Mouse (Mus musculus) A20 (cell line): Measurements from ENCODE around the gene Rgsl1.
"Not testable (repeated sequence)": the region's sequence is repeated elsewhere in the genome, so short reads cannot be mapped to it uniquely, and the experiment has no call there.

Experiments
- DNase-seq: peaks from one replicate; pipeline ENCODE4 v3.0.0-alpha.2; 2011; ENCODE audit warnings: low read depth, low spot score

Rgsl1 gene

GRCm38 (mm10) chr1:153844042-153844441 is at the start of gene Rgsl1:
Gene Rgsl1 (minus strand): TSS chr1:153844142.
- no peak for DNase-seq

- no peak for DNase-seq
Measured at GRCm38 (mm10) chr1:153891442-153891841, 47.5 kb upstream of the Rgsl1 start, which contains the start of gene Teddm1a. Gene Teddm1a (plus strand): TSS chr1:153891742.

GRCm38 (mm10) chr1:153890121-153890520 is 46.2 kb upstream of the Rgsl1 start:
- DNase-seq = no peak

DNA sequence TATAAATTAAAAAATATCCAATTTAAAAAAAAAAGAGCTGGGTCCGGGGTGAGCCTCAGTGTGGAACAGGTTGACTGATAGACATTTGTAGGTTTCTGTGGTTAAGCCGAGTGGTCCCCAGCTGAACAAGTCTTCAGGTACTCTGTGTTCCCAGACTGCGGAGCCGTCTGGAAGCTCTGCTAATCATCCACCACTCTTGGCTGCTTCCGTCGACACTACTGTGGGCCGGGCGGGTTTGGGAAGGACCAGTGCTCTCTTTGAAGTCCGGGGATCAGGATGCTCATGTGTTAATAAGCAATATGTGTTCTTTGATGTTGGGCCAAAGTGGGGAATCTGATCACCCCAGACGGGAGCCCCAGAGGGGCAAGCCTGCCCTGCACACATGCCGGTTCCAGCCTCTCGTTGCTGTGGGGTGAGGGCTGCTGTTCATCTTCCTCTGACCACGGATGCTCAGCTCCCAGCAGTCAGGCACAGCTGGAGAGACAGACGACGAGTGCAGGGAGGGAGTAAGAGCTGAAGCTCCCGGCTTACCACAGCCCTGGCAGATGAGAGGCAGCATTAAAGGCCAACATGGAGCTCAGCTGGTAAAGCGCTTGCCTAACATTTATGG is 42.2 kb upstream of the Rgsl1 start:
- DNase-seq = no peak

DNA sequence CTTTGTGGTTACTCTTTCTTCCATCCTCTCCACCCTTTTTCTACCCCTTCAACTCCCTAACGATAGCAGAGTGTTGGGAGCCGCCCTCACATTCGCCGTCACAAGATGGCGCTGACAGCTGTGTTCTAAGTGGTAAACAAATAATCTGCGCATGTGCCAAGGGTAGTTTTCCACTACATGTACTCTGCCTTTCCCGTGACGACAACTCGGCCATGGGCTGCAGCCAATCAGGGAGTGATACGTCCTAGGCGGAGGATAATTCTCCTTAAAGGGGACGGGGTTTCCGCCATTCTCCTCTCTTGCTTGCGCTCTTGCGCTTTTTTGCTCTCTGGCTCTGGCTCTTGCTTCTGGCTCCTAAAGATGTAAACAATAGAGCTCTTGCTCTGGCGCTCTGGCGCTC is 36.4 kb upstream of the Rgsl1 start:
- not testable (repeated sequence) for DNase-seq

- DNase-seq = no peak
Measured at GRCm38 (mm10) chr1:153874045-153874444, 30.1 kb upstream of the Rgsl1 start, which contains the start of gene Teddm1b. Gene Teddm1b (plus strand): TSS chr1:153874345.

DNA sequence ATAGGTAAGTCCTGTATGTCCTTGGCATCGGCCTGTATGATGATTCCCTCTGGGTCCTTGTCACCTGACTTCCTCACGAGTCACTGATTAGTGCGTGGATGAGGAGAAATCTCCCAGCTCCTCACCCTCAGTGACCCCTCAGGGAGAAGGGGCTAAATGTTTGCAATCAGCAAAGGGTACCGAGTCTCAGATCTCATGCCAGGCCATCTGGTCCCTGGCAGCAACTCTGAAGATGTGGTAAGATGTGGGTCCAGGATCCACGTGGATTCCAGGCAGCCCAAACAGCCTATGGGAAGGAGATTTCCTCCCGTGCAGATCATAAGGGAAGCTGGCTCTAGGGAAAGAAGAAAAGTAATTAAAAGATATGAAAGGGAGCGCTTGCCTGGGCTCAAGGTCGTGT is 12.0 kb upstream of the Rgsl1 start:
- DNase-seq = no peak

- DNase-seq = not testable (repeated sequence)
Measured at GRCm38 (mm10) chr1:153852696-153853095, 8.8 kb upstream of the Rgsl1 start.

DNA sequence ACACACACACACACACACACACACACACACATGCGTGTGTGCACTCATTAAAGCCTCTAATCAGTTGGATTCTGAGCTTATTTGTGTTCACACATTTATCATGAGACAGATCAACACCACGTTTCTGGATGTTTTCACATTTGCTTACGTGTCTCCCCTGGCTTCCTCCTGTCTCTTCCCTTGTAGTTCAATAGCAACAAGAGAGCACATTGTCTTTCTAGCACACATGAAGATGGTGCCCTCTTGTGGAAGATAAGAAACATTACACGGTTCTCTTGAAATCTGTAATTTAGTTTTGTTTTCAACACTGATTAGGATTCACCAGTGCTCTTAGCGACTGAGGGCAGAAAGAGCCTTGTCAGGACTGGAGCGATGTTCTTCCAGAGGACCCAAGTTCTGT is 2.9 kb upstream of the Rgsl1 start:
- peak; percentile 64 for DNase-seq

GRCm38 (mm10) chr1:153846420-153846819 is 2.5 kb upstream of the Rgsl1 start:
- no peak for DNase-seq

DNA sequence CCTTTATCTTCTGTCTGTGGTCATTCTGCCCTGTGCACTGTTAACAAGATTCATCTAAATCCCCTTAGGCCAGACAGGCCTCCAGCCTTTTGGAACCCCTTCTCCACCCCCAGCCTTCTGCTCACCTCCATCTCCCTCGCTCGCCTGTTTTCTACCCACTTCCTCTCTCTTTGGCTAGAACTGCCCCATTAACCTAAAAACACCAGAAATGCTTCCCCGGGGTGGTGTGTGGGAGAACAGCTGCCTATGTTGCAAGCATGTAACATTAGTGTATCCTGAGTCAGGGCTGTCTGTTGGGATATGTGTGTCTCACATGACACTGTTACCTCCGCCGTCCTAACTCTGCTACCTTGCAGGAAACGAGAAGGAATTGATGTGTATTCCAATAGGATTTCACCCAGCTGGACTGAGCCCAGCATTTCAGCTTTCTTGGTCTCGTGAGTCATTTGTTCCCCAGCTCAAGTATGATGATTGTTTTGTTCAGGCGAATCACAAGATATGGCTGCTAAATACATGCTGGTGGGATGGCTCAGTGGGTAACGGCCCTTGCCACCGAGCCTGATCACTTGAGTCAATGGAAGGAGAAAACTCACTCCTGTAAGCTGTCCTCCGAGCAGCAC is 1.7 kb downstream of the Rgsl1 start:
- DNase-seq = no peak

DNA sequence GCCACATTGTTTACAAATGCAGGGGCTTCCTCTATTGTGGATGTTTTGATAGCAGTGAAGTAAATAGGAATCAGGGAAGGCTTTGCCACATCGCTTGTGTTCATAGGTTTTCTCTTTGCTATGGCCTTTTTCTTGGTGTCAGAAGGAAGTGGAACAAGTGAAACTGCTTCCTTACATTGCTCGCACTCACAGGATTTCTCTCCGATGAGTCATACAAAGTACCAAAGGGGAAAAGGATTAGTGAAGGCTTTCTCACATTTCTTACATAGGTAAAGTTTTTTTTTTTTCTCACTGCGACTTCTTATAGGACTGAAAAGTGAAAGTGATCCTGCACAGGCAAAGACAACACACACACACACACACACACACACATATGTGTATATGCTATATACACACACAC is 7.9 kb downstream of the Rgsl1 start:
- DNase-seq = no peak

DNA sequence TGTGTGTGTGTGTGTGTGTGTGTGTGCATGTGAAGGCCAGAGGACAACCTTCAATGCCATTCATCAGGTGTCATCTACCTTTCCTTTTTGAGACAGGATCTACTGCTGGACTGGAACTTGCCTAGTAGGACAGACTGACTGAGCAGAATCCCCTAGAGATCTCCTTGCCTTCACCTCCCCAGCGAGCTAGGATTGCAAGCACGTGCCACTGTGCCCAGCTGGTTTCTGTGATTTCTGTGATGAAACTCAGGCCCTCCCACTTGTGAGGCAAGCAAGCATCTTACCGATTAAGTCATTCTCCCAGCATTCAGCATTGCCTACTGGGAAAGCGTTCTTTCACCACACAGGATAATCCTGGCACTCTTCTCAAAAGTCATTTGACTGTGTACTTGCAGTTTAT is 13.2 kb downstream of the Rgsl1 start:
- no peak for DNase-seq

- DNase-seq = no peak
Measured at GRCm38 (mm10) chr1:153820216-153820615, 23.7 kb downstream of the Rgsl1 start.

GRCm38 (mm10) chr1:153814278-153814677 is 29.7 kb downstream of the Rgsl1 start:
- DNase-seq = no peak

DNA sequence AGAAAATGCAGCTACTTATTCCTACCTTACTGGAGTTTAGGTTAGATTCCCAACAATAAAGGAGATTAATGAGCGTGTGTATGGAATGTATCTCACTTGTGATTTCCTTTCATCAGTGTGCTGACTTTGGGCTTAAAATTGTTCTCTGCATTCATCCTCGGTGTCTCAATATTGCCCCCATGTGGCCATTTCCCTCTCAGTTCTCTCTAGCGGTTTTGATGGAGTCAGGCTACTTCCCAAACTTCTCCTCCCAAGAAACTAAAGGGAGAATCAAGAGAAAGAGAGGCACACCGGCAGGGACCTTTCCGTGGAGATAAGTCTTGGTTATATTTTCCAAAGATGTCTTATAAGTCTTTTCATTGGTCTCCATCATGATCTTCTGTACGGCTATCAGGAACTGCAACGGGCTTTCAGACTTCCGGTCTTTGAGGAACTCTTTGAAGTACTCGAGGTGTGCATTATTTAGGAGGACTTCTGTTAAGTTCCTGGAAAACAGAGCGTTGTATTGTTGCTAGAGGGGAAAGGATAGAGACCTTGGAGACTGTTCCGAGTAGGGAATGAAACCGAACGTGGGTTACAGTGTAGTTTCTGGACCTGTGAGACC is 36.5 kb downstream of the Rgsl1 start:
- peak; percentile 71 for DNase-seq

DNA sequence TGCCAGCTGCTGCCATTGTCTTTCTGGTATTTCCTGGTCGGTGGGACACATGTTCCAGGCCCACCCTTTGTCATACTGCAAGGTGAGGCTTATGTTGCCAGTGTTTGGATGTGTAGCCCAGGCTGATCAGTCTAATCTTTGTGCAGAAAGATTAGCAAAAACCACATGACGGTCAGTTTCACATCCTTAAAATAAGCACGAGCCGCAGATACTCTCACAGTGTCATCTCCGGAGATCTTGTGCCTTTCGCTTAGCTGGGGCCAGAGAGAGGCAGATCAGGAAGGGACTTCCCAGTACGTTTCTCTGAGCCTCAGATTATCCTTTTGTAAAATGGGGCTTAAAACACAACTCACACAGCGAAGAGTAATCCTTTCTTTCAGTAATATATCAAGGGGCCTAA is 40.4 kb downstream of the Rgsl1 start:
- DNase-seq = peak; percentile 78

DNA sequence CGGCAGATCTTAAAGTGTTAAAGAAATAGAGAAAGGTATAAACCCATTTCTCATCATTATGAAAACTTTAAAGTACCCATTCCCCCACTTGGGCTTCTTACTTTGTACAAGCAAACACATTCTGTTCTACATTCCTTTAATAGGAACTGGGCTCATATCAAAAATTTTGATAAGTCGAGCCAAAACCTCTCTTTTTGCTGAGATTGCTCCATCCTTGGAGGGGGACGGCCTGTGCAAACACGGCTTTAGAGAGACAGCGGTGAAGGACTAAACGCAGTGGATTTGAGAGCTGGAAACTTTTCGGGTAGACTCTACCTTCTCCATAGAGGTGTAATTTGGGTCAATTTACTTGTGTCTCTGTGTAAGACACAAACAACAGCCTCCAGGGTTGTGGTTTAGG is 41.3 kb downstream of the Rgsl1 start:
- no peak for DNase-seq

DNA sequence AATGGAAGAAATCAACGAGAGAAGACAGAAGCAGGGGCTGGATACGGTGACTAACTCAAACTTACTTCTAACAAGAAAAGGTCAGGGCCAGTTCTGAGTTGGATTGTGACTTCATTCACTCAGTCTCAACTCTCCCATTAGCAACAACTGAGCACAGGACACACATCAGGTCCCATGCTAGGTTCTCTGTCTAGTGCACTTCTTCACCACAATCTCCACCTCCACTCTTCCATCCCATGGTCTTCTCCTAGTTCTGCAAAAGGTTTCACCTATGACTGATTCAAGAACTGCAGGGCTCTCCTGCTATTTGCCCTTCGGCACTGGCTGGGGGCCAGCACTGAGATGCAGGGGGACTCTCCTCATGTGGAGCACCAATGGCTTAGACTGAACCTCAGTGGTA is 49.7 kb downstream of the Rgsl1 start:
- DNase-seq = no peak

- no peak for DNase-seq
Measured at GRCm38 (mm10) chr1:153790708-153791107, 53.2 kb downstream of the Rgsl1 start.

- DNase-seq = no peak
Measured at GRCm38 (mm10) chr1:153785608-153786007, 58.3 kb downstream of the Rgsl1 start.

GRCm38 (mm10) chr1:153783339-153783738 is 60.6 kb downstream of the Rgsl1 start:
- no peak for DNase-seq

GRCm38 (mm10) chr1:153778205-153778604 is 65.7 kb downstream of the Rgsl1 start:
- no peak for DNase-seq
